Mouse (Mus musculus): ENCODE results near the gene Gpr182.
"Not testable (repeated sequence)": the region's sequence is repeated elsewhere in the genome, so short reads cannot be mapped to it uniquely, and the experiment has no call there.

The Gpr182 gene

GRCm38 (mm10) chr10:127751548-127751947, at the start of gene Gpr182:
Gene Gpr182 (minus strand): TSS chr10:127751732.
- in situ Hi-C loops (cut with MboI; ENCODE audit: unreplicated experiment in 2 of 2) = no loop called here

GRCm38 (mm10) chr10:127800891-127801290, 49.4 kb upstream of the Gpr182 start, which contains the start of gene Rdh16:
Gene Rdh16 (plus strand): TSS chr10:127801152.
- in situ Hi-C loops (cut with MboI; ENCODE audit: unreplicated experiment in 2 of 2) = no loop called here

- in situ Hi-C loops (cut with MboI; ENCODE audit: unreplicated experiment in 2 of 2) = no loop called here
These were observed 47.8 kb upstream of the Gpr182 start for GRCm38 (mm10) chr10:127799295-127799694.

- in situ Hi-C loops (cut with MboI; ENCODE audit: unreplicated experiment in 2 of 2) = not testable (repeated sequence)
These were observed 33.9 kb upstream of the Gpr182 start for GRCm38 (mm10) chr10:127785411-127785810.

GRCm38 (mm10) chr10:127782321-127782720, 30.8 kb upstream of the Gpr182 start:
- in situ Hi-C loops (cut with MboI; ENCODE audit: unreplicated experiment in 2 of 2) = not testable (repeated sequence)

- in situ Hi-C loops (cut with MboI; ENCODE audit: unreplicated experiment in 2 of 2) = no loop called here
These were observed 24.5 kb upstream of the Gpr182 start, which contains the start of gene Rdh9 for GRCm38 (mm10) chr10:127776011-127776410. Gene Rdh9 (plus strand): TSS chr10:127776386.

- in situ Hi-C loops (cut with MboI; ENCODE audit: unreplicated experiment in 2 of 2) = no loop called here
These were observed 15.0 kb upstream of the Gpr182 start for GRCm38 (mm10) chr10:127766564-127766963.

- in situ Hi-C loops (cut with MboI; ENCODE audit: unreplicated experiment in 2 of 2) = no loop called here
These were observed 12.6 kb upstream of the Gpr182 start for GRCm38 (mm10) chr10:127763914-127764680.

GRCm38 (mm10) chr10:127762926-127763325, 11.4 kb upstream of the Gpr182 start:
- in situ Hi-C loops (cut with MboI; ENCODE audit: unreplicated experiment in 2 of 2) = not testable (repeated sequence)

GRCm38 (mm10) chr10:127759181-127760110, 7.9 kb upstream of the Gpr182 start, which contains the start of the genes Rdh1 and Rdh16f1:
Gene Rdh1 (plus strand): TSS chr10:127759721.
Gene Rdh16f1 (plus strand): TSS chr10:127759787.
- in situ Hi-C loops (cut with MboI; ENCODE audit: unreplicated experiment in 2 of 2) = no loop called here

- in situ Hi-C loops (cut with MboI; ENCODE audit: unreplicated experiment in 2 of 2) = no loop called here
These were observed 4.4 kb upstream of the Gpr182 start for GRCm38 (mm10) chr10:127755770-127756468.

GRCm38 (mm10) chr10:127755246-127755645, 3.7 kb upstream of the Gpr182 start:
- in situ Hi-C loops (cut with MboI; ENCODE audit: unreplicated experiment in 2 of 2) = no loop called here

GRCm38 (mm10) chr10:127754566-127755166, 3.1 kb upstream of the Gpr182 start:
- in situ Hi-C loops (cut with MboI; ENCODE audit: unreplicated experiment in 2 of 2) = no loop called here

- in situ Hi-C loops (cut with MboI; ENCODE audit: unreplicated experiment in 2 of 2) = no loop called here
These were observed 1.3 kb downstream of the Gpr182 start for GRCm38 (mm10) chr10:127750136-127750777.

GRCm38 (mm10) chr10:127748847-127749612, 2.5 kb downstream of the Gpr182 start:
- in situ Hi-C loops (cut with MboI; ENCODE audit: unreplicated experiment in 2 of 2) = loop anchor here in 1 of 2 experiments (25.0 kb wide), 1 partner anchor 188 kb away; no protein-coding TSS in a partner anchor

- in situ Hi-C loops (cut with MboI; ENCODE audit: unreplicated experiment in 2 of 2) = loop anchor here in 1 of 2 experiments (25.0 kb wide), 1 partner anchor 190 kb away; no protein-coding TSS in a partner anchor
These were observed 4.3 kb downstream of the Gpr182 start for GRCm38 (mm10) chr10:127747254-127747653.

GRCm38 (mm10) chr10:127745886-127746285, 5.6 kb downstream of the Gpr182 start:
- in situ Hi-C loops (cut with MboI; ENCODE audit: unreplicated experiment in 2 of 2) = loop anchor here in 1 of 2 experiments (25.0 kb wide), 1 partner anchor 191 kb away; no protein-coding TSS in a partner anchor

GRCm38 (mm10) chr10:127744661-127745060, 6.9 kb downstream of the Gpr182 start:
- in situ Hi-C loops (cut with MboI; ENCODE audit: unreplicated experiment in 2 of 2) = loop anchor here (5.0 to 25.0 kb wide), 2 partner anchors 102 to 193 kb away; partner anchors contain the start of gene Stat6 (in 2 of the 2)

Data from v-Abl transformed pro-B cells (cell line).